Mouse (Mus musculus) thymus, adult 2 months (tissue): ENCODE results near the gene Bicra.

Experiments
- CTCF ChIP-seq: fragments of 200-500 bp; IDR thresholded peaks from 2 replicates; pipeline ENCODE4 v1.5.1; 2012; ENCODE audit warnings: mild to moderate bottlenecking, control low read depth, low read length, moderate library complexity, borderline replicate concordance; ENCODE audit not compliant: control insufficient read depth, poor library complexity, insufficient read depth; ENCODE audit errors: extremely low read depth
- POLR2A ChIP-seq: fragments of 200-500 bp; IDR thresholded peaks from 2 replicates; pipeline ENCODE4 v1.6.1; 2012; ENCODE audit warnings: mild to moderate bottlenecking, low read length, control low read depth, moderate library complexity; ENCODE audit not compliant: control insufficient read depth, poor library complexity, insufficient read depth; ENCODE audit errors: extremely low read depth

DNA sequence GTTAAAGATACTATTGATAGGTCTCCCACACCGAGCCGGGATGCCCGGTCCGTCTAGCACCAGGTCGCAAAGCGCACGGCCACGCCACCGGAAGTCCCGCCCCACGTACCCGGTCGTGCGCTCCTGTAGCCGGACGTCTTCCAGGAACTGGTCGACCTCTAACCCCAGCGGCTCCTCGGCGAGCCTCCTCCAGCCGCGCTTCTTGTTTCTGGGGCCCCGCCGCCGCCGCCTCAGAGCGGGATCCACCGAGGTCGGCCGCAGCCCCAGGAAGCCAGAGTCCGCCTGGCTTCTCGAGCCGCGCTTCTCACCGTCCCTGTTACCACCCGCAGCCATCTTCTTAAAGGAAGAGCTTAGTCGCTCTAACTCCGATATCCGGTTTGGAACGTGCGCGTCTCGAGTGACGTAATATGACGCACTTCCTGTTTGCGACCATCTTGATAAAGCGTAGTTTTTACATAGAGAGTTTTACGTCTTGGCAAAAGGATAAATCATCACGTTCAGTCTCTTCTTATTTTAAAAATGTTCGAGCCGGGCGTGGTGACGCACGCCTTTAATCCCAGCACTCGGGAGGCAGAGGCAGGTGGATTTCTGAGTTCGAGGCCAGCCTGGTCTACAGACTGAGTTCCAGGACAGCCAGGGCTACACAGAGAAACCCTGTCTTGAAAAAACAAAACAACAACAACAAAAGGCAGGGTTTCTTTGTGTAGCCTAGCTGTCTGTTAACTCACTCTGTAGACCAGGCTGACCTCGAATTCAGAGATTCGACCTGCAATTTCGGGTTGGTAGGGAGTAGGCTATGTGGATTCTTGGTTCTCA, 101.8 kb downstream of the Bicra start, which contains the start of gene Nop53:
- TF ChIP-seq POLR2A (peak; percentile 60; the same call in 1 of the 2 replicates), CTCF (no peak)
